Mouse (Mus musculus) liver, embryonic 14.5 days (tissue): ENCODE results near the gene Faap24.

ENCODE experiments used
- CTCF ChIP-seq: IDR thresholded peaks from 2 replicates; pipeline ENCODE4 v1.5.1; 2016; ENCODE audit warnings: antibody characterized with exemption, low read depth, control low read depth
- EP300 ChIP-seq: IDR thresholded peaks from 2 replicates; pipeline ENCODE4 v1.6.1; 2016; ENCODE audit warnings: antibody characterized with exemption, low read depth

DNA sequence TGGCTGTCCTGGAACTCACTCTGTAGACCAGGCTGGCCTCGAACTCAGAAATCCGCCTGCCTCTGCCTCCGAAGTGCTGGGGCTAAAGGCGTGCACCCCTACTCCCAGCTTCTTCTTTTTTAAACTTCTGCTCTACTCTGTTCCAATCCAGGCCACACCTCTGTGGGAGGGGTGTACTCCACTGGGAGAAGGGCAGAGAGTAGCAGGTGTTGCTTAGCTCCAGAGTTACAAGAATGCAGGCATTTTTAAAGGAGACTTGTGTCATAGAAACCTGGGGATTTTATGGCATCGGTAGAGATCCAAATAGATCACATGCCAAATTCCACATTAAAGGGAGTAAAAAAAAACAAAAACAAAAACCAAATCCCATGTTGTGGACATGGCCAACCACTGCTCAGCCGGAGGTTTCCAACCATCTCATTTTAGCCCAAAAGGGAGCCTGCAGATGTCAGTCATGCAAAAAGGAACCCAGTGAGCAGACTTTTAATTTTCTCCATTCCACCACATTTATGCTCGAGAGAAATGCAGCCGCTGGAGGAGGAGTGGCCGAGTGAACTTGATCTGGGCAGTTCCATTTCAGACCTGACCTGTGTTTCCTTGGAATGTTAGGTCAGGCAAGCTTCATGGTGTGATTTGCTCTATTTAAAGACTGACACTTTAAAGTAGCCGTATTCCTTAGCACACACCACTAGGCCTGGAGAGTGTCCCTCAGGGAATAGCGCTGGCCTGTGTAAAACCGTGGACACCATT is 31.3 kb downstream of the Faap24 start:
- TF ChIP-seq EP300 (no peak), CTCF (no peak)
